Mouse (Mus musculus) E14TG2a.4 (cell line): ENCODE measurements at regions not wholly inside any gene's neighbourhood (a gene's known extent, or its start where the extent isn't known, plus 50 kb on each side); places are given as distances from the start of the nearest gene placed in this dataset.
"Not testable (repeated sequence)": the region's sequence is repeated elsewhere in the genome, so short reads cannot be mapped to it uniquely, and the experiment has no call there.

Experiments used
- H3K27me3 ChIP-seq: 2 replicates; pipeline ENCODE4 v1.6.1; 2014; ENCODE audit warnings: low read length, control low read depth; ENCODE audit not compliant: insufficient read depth
- H3K36me3 ChIP-seq: 2 replicates; pipeline ENCODE4 v1.6.1; 2014; ENCODE audit warnings: low read length, control low read depth; ENCODE audit not compliant: insufficient read depth
- H3K4me1 ChIP-seq: replicated peaks from 2 replicates; pipeline ENCODE4 v1.6.1; 2014; ENCODE audit warnings: low read depth, low read length, control low read depth
- H3K4me3 ChIP-seq: replicated peaks from 2 replicates; pipeline ENCODE4 v1.5.1; 2014; ENCODE audit warnings: mild to moderate bottlenecking, low read length
- H3K9me3 ChIP-seq: 2 replicates; pipeline ENCODE4 v1.6.1; 2014; ENCODE audit warnings: low read length, control low read depth
- CTCF ChIP-seq: conservative IDR thresholded peaks from 2 replicates; pipeline ENCODE4 v1.5.1; 2014; ENCODE audit warnings: low read length
- NANOG ChIP-seq: IDR thresholded peaks from 2 replicates; pipeline ENCODE4 v1.6.1; 2014; ENCODE audit warnings: borderline replicate concordance, low read length, mixed read lengths
- POU5F1 ChIP-seq: IDR thresholded peaks from 2 replicates; pipeline ENCODE4 v1.6.1; 2014; ENCODE audit warnings: low read length, borderline replicate concordance

DNA sequence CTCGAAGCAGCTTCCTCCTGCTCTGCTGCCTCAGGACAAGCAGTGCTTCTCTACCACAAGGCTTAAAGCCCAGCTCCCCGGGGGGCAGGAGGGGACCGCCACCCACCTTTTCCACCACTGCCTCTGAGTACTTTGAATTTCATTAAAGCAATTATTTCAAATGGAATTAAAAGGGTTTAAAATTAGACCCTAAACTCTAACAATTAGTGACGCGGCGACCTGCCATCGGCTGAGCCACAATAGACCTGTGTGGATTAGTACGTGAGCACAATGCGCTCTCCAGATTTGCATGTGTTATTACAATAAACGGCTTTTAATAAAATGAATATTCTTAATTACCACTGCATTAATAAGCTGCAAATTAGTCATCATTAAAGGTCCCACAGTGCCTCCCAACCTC, 242.5 kb downstream of the 3100002H09Rik start:
- H3K36me3 ChIP-seq: no peaks in the 10 kb centered on the region
- no peaks in the 10 kb centered on the region for H3K27me3 ChIP-seq
- H3K9me3 ChIP-seq: no peaks in the 10 kb centered on the region
- no peak for TF ChIP-seq NANOG
- no peak for TF ChIP-seq POU5F1
- no peaks in the 10 kb centered on the region for H3K4me1 ChIP-seq
- H3K4me3 ChIP-seq: no peak overlapping the region

DNA sequence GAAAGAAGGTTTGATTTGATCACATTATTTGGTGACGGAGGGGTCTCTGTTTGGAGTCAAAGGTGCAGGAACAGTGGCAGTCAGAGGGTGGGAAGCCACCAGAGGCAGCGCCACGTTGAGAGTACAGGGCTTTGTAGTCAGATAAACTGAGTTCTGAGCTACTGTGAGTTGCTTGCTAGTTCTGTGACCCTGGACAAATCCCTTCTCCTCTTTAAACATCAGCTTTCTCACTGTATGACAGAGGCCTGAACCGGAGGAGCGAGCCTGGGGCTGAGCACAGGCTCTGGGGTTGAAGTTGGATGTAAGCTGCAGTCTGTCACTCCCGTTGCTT, 250.1 kb downstream of the 3100002H09Rik start:
- Histone ChIP-seq H3K4me1 (peaks cover 12% of the 10 kb centered on the region), H3K27me3 (no peaks in the 10 kb centered on the region; the same call in 1 of the 2 replicates), H3K9me3 (no peaks in the 10 kb centered on the region), H3K36me3 (no peaks in the 10 kb centered on the region), H3K4me3 (no peak overlapping the region)
- no peak for TF ChIP-seq POU5F1
- no peak for TF ChIP-seq NANOG
- no peak for TF ChIP-seq CTCF

DNA sequence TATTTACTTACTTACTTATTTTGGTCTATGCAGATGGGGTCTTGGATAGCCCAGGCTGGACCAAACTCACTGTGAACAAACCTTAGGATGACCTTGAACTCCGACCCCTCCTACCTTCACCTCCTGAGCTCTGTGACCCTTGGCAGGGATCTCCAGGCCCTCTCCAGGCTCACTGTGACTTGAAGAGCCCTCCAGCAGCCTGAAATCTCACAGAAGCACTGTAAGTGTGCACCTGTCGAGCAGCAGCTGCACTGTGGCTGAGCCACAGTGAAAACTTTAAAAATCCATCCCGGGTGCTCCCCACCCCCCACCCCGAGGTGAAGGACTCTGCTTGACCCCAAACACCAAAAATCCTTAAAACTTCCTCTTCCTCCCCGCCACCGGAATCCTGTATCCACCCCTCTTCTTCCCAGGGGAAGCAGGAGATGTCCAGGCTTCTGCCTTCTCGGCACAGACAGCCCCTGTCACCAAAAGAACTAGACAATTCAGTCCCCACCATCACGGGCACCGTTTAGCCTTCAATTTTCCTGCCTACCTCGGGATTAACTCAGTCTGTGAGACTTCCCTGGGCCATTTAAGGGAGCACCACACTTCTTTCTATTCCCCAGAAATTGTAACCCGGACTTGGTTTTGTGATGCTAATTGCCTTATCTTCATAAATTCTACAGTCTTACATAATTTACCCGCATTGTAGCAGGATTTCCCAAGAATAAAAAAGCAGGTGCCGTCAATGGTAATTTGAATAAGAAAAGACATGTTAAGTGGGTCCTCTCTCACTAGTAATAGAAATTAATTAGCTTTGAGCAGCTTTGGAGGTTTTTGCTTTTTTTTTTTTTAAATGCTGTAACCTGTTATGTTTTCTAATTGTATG, 250.7 kb downstream of the 3100002H09Rik start:
- TF ChIP-seq CTCF: no peak
- TF ChIP-seq NANOG: no peak
- no peaks in the 10 kb centered on the region for H3K36me3 ChIP-seq
- no peaks in the 10 kb centered on the region for H3K9me3 ChIP-seq
- H3K4me1 ChIP-seq: peaks cover 12% of the 10 kb centered on the region
- no peaks in the 10 kb centered on the region; the same call in 1 of the 2 replicates for H3K27me3 ChIP-seq
- no peak overlapping the region for H3K4me3 ChIP-seq

GRCm38 (mm10) chr4:124358456-124358855, 252.1 kb downstream of the 3100002H09Rik start:
- not testable (repeated sequence) for H3K27me3 ChIP-seq, H3K36me3 ChIP-seq, H3K4me3 ChIP-seq, H3K9me3 ChIP-seq
- H3K4me1 ChIP-seq: peaks cover 12% of the 10 kb centered on the region

- TF ChIP-seq POU5F1: no peak
- TF ChIP-seq NANOG: no peak
- TF ChIP-seq CTCF: no peak
- no peaks in the 10 kb centered on the region for H3K4me1 ChIP-seq
- peaks cover 13% of the 10 kb centered on the region for H3K27me3 ChIP-seq
- H3K4me3 ChIP-seq: no peak overlapping the region
- H3K36me3 ChIP-seq: no peaks in the 10 kb centered on the region
- no peaks in the 10 kb centered on the region for H3K9me3 ChIP-seq
Measured at GRCm38 (mm10) chr4:124350361-124350760, 260.2 kb downstream of the 3100002H09Rik start.

GRCm38 (mm10) chr4:124349610-124350295, 260.9 kb downstream of the 3100002H09Rik start:
- Histone ChIP-seq H3K4me1 (no peaks in the 10 kb centered on the region), H3K27me3 (peaks cover 13% of the 10 kb centered on the region), H3K4me3 (no peak overlapping the region), H3K9me3 (no peaks in the 10 kb centered on the region), H3K36me3 (no peaks in the 10 kb centered on the region)
- TF ChIP-seq POU5F1 (no peak), CTCF (no peak), NANOG (no peak)

- no peak for TF ChIP-seq POU5F1
- no peak for TF ChIP-seq CTCF
- no peak for TF ChIP-seq NANOG
- peaks cover 13% of the 10 kb centered on the region for H3K27me3 ChIP-seq
- no peak overlapping the region for H3K4me3 ChIP-seq
- no peaks in the 10 kb centered on the region for H3K36me3 ChIP-seq
- H3K9me3 ChIP-seq: no peaks in the 10 kb centered on the region
- no peaks in the 10 kb centered on the region for H3K4me1 ChIP-seq
Measured at GRCm38 (mm10) chr4:124349055-124349454, 261.5 kb downstream of the 3100002H09Rik start.

DNA sequence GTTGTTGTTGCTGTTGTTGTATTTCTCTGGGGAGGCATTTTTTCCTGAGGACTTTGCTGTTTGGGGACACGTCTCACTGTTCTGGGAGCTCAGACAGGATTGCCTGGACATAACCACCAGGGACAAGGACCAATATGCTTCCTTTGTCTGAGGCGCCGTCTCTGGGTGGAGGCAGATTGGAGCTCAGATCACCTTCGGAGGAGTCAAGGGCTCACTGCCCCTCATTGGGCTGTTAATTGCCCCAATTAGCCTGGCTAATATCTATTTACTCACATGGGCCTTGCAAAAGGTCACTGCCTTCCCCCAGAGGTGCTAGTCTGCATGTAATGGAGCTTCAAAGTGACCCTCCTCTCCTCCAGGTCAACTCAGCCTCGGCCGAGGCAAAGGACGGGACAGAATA, 270.5 kb downstream of the 3100002H09Rik start:
- no peak overlapping the region for H3K4me3 ChIP-seq
- H3K36me3 ChIP-seq: no peaks in the 10 kb centered on the region
- H3K27me3 ChIP-seq: no peaks in the 10 kb centered on the region
- no peaks in the 10 kb centered on the region for H3K9me3 ChIP-seq
- TF ChIP-seq CTCF: no peak
- no peak for TF ChIP-seq NANOG
- no peak for TF ChIP-seq POU5F1
- H3K4me1 ChIP-seq: peaks cover 6% of the 10 kb centered on the region; the same call in 1 of the 2 replicates
